Mouse (Mus musculus) layer of hippocampus, adult 9-10 months (tissue): Measurements from ENCODE around the gene Dhcr7.

Experiments
- DNase-seq: peaks from one replicate; pipeline ENCODE4 v3.0.0; 2022; ENCODE audit warnings: low spot score

Gene Dhcr7

DNA sequence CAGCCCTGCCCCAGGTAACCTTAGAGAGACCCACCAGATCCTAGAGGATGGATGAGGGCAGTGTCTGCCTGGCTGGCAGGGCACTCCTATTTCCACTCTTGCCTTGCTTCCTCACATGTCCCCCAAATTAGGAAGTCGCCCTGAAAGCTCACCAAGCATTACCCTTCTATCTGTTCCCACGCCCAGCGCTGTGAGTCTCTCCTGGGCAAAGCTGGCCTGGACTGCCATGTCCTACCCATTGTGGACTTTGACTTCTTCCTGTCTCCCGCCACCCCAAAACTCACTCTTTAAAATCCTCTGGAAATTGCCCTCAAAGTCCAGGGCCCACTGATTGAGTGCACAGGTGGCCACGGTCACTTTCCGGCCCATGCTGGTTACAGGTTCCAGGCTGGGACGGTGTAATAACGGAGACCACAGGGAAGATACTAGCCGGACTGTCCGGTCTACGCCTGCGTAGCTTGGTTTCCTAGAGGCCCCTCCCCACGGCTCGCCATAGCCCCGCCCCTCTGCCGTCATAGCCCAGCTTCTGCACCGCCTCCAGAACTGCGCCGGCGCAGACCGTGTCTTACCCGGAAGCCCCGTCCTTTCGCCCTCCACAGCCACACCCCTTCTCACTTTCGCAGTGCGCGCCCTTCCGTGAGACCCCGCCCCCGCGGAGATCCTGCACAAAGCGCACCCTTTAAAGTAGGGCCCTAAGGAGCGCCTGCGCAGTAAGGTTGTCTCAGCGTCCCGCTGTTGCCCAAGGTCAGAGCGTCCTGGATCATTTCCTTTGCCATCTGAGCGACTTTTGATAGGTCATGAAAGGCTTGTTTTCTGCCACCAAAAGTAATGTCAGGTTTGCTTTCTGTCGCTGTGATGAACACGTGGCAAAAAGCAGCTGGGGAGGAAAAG lies at the start of gene Dhcr7, which contains the start of gene Nadsyn1:
Dhcr7 (plus strand) TSS at position 771 of the 891 bp plus-strand sequence.
Nadsyn1 (minus strand) TSS at position 475 of the 891 bp plus-strand sequence.
- DNase-seq = peak; percentile 95

DNA sequence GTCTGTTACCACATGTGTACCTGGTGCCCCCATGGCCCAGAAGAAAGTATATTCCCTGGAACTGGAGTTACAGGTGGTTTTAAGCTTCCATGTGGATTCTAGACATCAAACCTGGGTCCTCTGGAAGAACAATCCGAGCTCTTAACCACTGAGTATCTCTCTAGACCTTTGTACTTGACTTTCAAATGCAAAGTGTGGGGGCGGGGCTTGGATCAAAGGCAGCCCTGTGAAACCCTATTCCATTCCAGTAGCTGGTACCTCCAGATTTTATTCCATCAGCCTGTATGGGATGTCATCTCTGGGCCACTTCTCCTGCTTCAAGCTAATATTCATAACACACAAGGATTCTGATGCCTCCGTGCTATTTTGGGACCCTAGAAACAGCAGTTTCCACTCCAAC lies 46.8 kb upstream of the Dhcr7 start:
- no peak for DNase-seq

DNA sequence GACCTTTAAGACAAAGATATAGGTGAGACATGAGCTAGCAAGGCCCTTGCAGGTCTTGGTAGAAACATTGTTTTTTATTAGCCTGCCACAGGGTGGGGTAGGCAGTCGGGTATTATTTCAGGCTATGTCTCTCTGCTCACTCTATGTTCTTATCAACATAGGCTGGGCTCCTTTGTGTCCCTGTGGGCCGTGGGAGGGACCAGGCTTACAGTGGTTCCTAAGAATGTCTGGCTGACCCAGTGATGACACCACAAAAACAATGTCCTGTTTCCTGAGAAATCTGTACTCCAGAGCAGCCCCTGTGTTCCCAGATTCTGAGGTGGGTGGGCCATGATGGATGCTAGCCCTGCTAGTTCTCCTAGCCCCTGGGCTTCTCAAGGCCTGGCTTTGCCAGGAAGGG lies 45.6 kb upstream of the Dhcr7 start:
- no peak for DNase-seq

DNA sequence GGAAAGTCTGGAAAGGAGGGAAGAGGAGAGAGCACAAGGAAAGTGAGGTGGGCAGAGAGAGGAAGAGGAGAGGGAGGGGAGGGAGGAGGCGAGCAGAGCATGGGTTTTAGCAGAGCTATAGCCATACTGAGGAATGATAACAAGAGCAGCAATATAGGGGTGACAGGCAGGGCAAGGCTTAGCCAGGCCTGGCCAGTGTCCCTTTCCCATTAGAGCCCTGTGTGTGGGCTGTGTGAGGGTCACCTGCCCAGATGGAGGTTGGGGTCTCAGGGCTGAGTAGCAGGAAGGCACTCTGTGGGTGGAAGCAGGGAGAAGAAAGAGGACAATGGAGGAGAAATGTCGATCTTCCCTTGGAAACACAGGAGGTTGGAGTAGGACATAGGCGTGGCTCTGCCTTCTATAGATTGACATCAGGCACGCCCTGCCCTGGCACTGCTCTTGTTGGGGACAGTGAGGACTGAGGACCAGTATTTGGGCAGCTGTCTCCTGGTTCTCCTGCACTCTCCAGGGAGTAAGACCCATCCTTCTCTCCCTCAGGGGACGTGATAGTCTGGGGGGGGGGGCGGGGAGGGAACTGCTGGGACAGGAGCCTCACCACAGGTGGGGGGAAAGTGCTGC lies 39.5 kb upstream of the Dhcr7 start:
- DNase-seq = no peak

DNA sequence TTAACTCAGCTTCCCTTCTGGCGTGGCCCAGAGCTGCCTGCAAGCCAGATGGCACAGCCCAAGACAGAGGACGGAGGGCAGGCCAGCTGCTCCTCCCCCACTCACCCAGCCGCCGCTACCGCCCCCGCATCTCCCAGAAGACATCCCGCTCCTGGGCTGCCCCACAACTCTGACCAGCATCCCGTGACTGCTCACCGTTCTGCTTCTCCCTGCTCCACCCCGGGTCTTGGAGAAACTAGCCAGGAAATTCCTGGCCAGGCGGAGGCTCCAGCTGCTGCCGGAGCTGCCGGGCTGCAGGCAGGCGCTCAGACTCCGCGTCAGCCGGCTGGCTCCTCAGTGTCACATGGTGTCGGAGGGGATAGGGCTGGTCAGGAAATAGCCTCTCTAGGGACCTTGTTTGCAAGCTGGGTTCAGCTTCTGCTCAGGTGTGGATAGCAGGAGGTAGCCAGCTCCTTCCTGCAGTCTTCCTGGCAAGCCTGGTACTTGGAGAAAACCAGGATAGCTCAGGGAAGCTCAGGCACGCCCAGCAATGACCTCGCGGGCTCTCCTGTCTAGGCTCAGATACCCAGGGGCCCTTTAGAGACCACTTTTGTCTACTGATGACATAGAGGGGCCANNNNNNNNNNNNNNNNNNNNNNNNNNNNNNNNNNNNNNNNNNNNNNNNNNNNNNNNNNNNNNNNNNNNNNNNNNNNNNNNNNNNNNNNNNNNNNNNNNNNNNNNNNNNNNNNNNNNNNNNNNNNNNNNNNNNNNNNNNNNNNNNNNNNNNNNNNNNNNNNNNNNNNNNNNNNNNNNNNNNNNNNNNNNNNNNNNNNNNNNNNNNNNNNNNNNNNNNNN lies 38.7 kb upstream of the Dhcr7 start, which contains the start of gene Mrgpre:
Mrgpre (minus strand) TSS at position 505 of the 834 bp plus-strand sequence.
- DNase-seq = peak; percentile 20

DNA sequence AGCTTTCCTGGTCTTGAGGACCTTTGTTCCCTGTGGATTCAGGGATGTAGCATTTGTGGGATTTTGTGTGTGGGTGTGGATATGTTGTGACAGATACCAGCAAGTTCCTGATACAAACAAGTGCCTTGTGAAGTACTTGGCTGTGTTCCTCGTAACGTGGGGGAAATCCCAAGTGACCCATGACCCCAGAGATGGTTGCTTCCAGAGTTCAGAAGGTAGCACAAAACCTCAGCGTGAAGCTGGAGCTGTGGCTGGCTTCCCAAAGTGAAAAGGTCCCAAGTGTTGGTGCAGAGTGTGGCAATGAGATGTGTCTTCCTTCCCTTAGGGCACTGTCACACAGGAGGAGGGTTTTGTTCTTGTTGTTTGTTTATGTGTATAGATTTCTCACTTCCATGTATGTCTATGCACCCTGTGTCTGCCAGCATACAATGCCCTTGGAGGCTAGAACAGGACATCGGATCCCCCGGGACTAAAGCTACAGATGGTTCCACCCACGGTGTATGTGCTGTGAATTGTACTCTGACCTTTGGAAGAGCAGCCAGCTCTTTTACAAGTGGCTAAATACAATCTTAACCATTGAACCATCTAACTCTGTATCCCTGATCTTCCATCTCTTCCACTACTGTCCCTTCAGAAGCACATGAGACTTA lies 30.5 kb upstream of the Dhcr7 start:
- DNase-seq = no peak

DNA sequence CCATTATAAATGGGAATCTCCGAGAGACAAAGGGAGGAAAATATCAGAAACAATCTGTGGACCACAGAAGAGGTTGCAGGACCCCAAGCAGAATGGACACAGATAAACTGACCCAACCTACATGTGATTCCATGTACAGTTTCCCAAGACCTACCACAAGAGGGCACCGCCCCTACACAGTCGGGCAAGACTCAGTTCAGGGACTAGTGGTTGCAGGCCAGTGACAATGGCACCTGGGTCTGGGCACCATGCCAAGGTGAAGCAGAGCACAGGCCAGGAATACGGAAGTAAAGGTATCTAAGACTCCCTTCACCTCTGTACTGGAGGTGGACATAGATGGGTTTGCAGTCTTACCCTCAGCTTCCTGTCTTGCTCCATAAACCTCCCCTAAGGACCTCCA lies 29.8 kb upstream of the Dhcr7 start:
- DNase-seq = no peak

DNA sequence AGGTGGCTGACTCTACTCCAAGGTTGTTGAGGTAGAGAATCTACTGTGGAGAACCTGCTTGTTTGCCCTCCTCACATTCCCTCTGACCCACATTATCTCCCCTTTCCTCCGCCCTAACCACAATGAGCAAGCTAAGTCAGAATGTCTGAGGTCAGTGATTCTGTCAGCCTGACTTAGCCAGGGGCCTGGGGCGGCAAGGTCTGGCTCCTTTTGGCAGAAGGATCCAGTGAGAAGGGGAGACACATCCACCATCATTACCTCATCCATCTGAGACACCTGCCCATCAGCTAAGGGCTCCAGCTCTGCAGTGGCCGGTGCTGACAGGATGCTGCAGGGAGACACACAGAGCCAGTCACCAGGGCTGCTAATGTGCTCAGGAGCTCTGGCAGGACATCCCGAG lies 24.2 kb upstream of the Dhcr7 start:
- no peak for DNase-seq

DNA sequence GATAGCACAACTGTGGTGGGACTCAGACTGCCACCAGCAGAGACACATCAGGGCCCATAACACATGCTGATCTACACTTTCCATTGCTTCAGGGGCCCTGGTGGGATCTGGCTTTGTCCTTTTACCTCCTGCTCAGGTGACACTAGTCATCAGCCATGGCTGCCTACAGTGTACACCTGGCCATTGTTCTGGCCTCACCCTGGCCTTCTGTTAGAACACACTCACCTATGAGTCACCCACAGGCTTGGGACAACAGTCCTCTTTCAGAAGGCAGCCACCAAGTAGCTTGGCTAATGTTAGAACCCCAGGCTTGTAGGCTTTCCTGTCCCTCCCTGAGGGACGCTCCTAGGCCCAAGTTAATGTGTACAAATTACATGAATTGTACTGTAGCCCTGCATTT lies 22.2 kb upstream of the Dhcr7 start:
- DNase-seq = no peak

DNA sequence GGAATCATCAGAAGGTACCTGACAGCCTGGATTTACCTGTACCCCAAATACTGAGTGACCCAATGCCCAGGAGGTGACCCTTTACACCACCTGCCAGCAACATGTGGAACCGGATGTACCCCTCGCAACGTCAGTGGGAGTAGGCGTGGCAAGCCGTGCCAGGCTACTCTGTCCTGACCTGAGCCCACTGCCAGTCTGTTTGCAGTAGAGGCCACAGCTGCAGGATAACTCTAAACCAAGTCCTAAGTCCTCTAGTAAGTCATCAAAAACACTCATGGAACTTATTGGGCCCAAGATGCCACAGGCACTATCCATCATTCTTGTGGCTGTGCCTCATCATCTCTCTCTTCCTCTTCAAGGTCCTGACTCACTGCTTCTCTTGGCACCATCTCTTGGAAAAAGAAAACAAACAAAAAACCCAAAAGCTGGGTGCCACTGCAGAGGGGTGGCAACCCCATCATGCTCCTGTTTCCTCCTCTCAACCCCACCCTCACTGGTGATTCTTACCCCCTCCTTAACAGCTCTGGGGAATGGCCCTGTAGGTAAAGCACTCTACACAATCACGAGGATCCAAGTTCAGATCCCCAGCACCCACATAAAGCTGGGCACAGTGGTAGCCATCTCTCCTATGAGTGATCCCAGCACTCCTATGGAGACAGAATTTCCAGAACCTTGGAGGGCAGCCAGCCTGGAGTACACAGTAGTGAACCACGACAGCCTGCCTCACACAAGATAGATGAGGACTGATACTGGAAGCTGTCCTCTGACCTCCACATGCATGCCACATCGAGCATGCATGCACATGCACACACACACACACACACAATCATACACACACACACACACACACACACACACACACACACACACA lies 21.5 kb upstream of the Dhcr7 start:
- DNase-seq = no peak

DNA sequence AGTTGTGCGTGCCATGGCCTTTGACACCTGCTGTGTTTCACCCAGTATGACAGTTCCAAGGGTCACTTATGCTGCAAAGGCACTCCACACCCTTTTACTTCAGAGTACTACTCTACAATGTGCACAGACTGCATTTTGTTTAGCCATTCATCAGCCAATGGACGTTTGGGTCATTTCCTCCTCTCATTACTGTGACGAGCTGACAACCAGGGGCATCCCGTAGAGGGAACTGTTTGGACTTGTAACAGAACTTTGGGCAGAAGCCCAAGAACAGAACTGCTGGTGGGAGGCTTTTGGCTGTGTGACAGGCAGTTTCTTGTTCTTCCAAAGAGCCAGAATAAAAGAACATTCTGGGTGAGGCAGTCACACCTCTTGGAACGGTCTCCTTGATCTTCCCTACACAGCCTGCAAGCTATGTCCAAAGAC lies 17.7 kb upstream of the Dhcr7 start:
- DNase-seq = peak; percentile 30

DNA sequence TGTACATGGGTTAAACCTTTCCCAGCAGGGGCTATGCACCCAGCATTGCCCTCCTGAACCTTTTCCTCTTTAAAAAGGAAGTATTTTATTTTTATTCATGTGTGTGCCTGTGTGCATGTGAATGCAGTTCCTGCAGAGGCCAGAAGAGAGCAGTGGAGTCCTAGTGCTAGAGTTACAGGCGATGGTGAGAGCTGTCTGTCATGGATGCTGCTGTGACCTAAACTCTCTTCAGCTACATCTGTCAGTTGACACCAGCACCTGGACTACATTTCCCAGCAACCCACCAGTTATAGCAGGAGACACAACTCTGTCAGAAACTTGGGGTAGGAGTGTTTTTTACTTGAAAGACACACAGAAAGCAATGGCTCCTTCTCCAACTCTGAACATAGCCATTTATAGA lies 14.0 kb upstream of the Dhcr7 start:
- no peak for DNase-seq

DNA sequence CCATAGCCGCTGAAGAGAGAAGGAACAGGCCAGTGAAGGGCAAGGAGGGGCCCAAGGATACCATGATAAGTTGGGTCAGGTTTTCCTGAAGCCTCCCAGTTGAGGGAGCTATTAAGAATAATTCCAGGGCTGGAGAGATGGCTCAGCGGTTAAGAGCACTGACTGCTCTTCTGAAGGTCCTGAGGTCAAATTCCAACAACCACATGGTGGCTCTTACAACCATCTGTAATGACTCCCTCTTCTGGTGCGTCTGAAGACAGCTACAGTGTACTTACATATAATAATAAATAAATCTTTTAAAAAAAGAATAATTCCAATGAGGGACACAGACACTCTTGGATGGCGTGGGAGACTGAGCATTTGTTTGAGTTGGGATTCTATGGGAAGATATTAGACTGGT lies 3.7 kb upstream of the Dhcr7 start:
- no peak for DNase-seq

DNA sequence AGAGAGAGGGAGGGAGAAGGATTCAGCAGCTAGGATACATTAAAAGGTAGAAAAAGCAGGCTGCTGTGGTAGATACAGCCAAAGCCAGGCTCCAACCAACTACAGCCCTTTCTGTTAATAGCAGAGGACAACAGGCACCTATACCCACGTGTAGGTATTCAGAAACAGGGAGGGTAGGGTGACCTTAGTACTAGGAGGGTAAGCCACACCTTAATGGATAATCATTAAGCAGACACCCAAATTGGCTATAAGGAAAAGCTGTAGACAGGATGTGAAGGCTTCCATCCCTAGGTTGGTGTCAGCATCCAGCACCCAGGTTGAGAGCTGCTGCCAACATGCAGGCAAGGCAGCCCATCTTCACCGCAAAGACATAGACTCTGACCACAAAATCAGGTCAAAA lies 1.7 kb upstream of the Dhcr7 start:
- no peak for DNase-seq

DNA sequence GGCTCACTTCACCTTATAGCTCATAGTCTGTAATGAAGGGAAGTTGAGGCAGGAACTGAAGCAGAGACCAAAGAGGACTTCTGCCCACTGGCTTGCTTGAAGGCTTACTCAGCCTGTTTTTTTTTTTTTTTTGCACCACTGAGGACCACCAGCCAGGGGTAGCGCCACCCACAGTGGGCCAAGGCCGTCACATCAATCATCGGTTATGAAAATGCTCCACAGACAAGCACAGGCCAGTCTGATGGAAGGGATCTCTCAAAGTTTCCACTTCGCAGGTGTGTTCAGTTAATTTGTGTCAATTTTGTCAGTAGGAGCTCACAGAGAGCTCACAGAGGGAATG lies 291 bp downstream of the Dhcr7 start:
- no peak for DNase-seq

DNA sequence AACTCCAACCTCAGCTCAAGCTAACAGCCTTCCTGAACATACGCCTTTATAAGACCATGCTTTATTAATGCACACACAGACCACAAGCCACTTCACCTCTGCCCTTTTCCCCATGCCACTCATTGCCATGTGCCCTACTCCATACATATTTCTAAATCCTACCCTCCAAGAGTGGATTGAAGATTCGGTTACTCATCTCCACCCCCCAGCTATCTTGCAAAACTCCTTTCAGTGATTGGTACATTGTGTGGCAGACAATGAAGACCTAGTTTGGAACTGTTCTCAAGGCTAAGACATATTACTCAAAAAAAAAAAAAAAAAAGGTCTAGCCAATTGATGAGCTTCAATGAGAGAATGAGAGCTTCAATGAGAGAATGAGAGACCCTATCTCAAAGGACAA lies 4.0 kb downstream of the Dhcr7 start:
- no peak for DNase-seq

DNA sequence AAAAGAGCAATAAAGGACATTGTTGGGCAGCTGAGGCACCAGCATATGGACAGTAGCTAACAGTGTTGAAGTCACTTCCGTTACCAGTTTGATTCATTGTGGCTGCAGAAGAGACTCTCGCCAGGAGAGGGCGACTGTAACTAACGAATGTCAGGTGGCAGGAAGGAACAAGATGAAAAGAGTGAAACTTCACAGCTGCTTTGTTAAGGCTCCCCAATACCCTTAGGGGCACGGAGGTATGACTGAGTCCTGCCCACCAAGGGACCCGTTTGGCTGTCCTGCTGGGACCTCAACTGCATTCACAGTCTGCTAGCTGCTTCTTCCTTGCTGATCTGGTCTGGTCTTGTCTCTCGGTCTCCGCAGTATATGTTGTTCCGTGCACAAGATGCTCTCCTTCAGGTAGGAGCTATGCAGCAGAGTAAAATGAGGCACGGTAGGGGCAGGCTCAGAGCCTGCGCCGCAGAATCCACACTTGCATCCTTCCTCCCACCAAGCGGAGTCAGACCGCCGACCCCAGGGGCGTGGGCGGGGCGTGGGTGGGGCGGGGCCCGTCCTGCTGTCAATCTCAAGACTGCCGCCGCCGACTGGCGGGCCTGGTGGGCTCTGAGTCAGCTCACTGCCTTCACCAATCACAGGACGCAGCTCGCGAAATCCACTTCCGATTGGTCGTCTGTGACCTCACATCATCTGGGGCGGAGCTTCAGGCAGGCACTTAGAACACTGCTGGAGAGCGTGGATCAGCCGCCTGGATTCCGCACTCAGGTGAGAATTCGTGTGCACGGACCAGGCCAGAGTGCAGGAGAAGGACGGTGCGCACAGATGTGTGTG lies 6.8 kb downstream of the Dhcr7 start:
- peak; percentile 95 for DNase-seq

DNA sequence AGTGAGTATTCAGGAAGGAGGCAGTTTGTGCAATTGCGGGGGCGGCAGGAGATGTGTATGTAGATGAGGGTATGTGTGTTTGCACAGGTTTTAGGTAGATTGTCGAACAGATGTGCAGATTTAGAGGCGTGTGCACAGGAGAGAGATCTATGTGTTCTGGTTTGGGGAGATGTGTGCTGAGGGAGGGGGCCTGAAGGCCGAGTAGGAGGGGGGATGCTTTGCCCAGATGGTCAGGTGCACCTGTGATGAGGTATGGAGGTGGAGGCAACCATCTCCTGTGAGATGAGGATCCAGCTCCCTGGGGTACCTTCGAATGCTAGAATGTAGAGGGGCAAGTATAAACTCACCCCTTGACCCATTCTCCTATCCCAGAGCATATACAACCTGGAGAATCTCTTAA lies 7.5 kb downstream of the Dhcr7 start:
- no peak for DNase-seq

DNA sequence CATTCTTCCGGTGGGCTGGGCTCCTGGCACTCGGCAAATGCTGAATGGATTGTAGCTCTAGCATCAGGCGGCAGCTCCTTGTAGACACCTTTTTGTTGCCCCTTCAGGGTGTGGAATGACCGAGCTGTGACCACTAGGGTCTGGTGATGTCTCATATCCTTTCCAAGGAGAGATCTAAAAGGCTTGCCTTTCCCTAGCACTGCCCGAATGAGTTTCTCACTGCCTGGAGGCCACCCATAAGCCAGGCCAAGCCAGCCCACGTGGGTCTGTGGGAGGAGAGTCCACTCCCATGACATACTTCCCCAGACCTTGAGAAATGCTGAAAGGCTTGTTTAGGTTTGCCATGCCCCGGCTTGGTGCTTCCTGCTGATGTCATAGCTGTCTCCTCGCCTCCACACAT lies 9.3 kb downstream of the Dhcr7 start:
- no peak for DNase-seq

DNA sequence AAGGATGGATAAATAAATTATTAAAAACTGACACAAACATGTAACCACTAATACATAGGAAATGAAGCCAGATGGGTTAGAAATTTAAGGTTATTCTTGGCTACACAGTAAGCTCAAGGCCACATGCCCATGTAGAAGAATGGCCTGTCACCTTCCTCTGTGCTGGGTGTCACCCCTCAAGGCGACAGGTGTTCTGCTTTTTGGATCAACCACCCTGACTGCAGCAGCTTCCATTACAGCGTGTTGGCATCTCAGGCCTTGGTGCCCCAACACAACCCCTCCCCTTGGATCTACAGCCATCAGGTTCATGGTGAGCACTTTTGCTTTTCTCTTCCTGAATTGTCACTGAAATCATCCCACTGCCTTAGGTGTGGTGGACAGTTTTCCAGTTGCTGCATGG lies 9.7 kb downstream of the Dhcr7 start:
- DNase-seq = no peak
